Mouse (Mus musculus) brain, embryonic 14.5 days (tissue): ENCODE data around the gene Castor2.

Source experiments
- CTCF ChIP-seq: fragments of 200-500 bp; IDR thresholded peaks from 2 replicates; pipeline ENCODE4 v1.5.1; 2012; ENCODE audit warnings: inconsistent platforms, mild to moderate bottlenecking, moderate library complexity, borderline replicate concordance; ENCODE audit not compliant: insufficient read depth, insufficient read length; ENCODE audit errors: extremely low read depth
- POLR2A ChIP-seq: fragments of 200-500 bp; IDR thresholded peaks from 2 replicates; pipeline ENCODE4 v1.6.1; 2012; ENCODE audit warnings: mild to moderate bottlenecking, inconsistent platforms, borderline replicate concordance; ENCODE audit not compliant: poor library complexity, insufficient read depth, insufficient read length, severe bottlenecking; ENCODE audit errors: extremely low read depth

DNA sequence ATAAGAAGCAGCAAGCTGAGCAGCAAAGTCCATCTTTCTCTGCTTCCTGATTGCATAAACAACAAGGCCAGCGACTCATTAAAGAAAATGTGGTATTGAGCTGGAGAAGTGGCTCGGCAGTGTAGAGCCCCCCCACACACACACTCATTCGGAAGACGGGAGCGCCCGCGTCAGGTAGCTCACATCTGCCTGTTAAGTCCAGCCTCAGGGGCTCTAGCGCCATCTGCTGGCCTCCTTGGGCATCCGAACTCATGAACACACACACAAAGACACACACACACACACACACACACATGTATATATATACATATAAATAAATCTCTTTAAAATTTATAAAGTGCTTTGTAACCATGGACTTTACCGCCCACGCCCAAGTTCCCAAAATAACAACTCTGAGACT, 23.3 kb upstream of the Castor2 start:
- TF ChIP-seq POLR2A (no peak), CTCF (no peak)
